ENCODE assay signal across 14 mouse cellular contexts in genomic region chr10:46016295-46016694, GRCm38 (mm10).
DNase-seq lines count a peak whose midpoint lies in the region; ATAC-seq and TF ChIP-seq lines count a peak whose summit lies in the region.
"Had no signal": no experiment of that assay in that cellular context is flagged by ENCODE, and none has a peak within 500 bp of the region (broad histone marks: within the 10 kb centered on the region; RNA-seq: fewer than 3 reads in every experiment).

No protein-coding gene starts in this region.

- no peak for TF ChIP-seq CTCF in hindbrain, postnatal 0 days (IDR thresholded peaks at IDR 0.05; ENCODE audit: low read depth)
- TF ChIP-seq CTCF in thymus, adult 2 months (IDR thresholded peaks at IDR 0.05; ENCODE audit: borderline replicate concordance, control insufficient read depth, extremely low read depth, insufficient read depth, low read length, poor library complexity), result no peak

- H3K4me2 ChIP-seq in hindbrain, embryonic 13.5 days, result no peak overlapping the region
- no peak overlapping the region for H3K4me2 ChIP-seq in hindbrain, embryonic 12.5 days (replicated peaks)
- H3K4me2 ChIP-seq in hindbrain, postnatal 0 days (ENCODE audit: low read depth, low read length), result no peak overlapping the region
- H3K4me2 ChIP-seq: liver, embryonic 13.5 days; stomach, embryonic 15.5 days had no signal

- no peaks in the 10 kb centered on the region for H3K36me3 ChIP-seq in hindbrain, embryonic 13.5 days
- H3K36me3 ChIP-seq in hindbrain, embryonic 12.5 days, result no peaks in the 10 kb centered on the region
- no peaks in the 10 kb centered on the region for H3K36me3 ChIP-seq in hindbrain, postnatal 0 days (ENCODE audit: insufficient read depth, low read length)
- H3K36me3 ChIP-seq in thymus, adult 2 months (ENCODE audit: control insufficient read depth, insufficient read depth, low read length), result no peaks in the 10 kb centered on the region
- H3K36me3 ChIP-seq: heart, embryonic 10.5 days; liver, embryonic 13.5 days; stomach, embryonic 15.5 days had no signal

- TF ChIP-seq POLR2A in thymus, adult 2 months (IDR thresholded peaks at IDR 0.05; ENCODE audit: control insufficient read depth, extremely low read depth, insufficient read depth, low read length, poor library complexity), result no peak

- peak; percentile 47; the same call in 1 of the 2 replicates for ATAC-seq in hindbrain, embryonic 13.5 days (ENCODE audit: low FRiP score)
- ATAC-seq in hindbrain, embryonic 12.5 days (ENCODE audit: low FRiP score), result no peak; the same call in 1 of the 2 replicates
- no peak for ATAC-seq in hindbrain, postnatal 0 days
- ATAC-seq: midbrain, embryonic 16.5 days; Patski had no signal

- peak overlapping the region; percentile 48; the same call in 1 of the 2 replicates for H3K27ac ChIP-seq in hindbrain, embryonic 13.5 days
- H3K27ac ChIP-seq in hindbrain, embryonic 12.5 days, result no peak overlapping the region
- no peak overlapping the region for H3K27ac ChIP-seq in hindbrain, postnatal 0 days
- no peak overlapping the region for H3K27ac ChIP-seq in thymus, adult 2 months (ENCODE audit: control insufficient read depth, insufficient read depth, low read length)
- H3K27ac ChIP-seq: heart, embryonic 10.5 days; liver, embryonic 13.5 days; stomach, embryonic 15.5 days had no signal

- H3K4me3 ChIP-seq in hindbrain, embryonic 13.5 days, result no peak overlapping the region
- H3K4me3 ChIP-seq in hindbrain, embryonic 12.5 days, result no peak overlapping the region
- no peak overlapping the region for H3K4me3 ChIP-seq in hindbrain, postnatal 0 days (ENCODE audit: low read length)
- no peak overlapping the region for H3K4me3 ChIP-seq in thymus, adult 2 months (ENCODE audit: control insufficient read depth, insufficient read depth, low read length)
- H3K4me3 ChIP-seq: heart, embryonic 10.5 days; liver, embryonic 13.5 days; stomach, embryonic 15.5 days had no signal

- 39% methylated on average over 5 of the region's 5 CpGs for WGBS in hindbrain, embryonic 13.5 days
- 61% methylated on average over 5 of the region's 5 CpGs for WGBS in hindbrain, embryonic 12.5 days
- 23% methylated on average over 5 of the region's 5 CpGs for WGBS in hindbrain, postnatal 0 days
- 79% methylated on average over 5 of the region's 5 CpGs for WGBS in thymus, adult 2 months

- H3K27me3 ChIP-seq in hindbrain, embryonic 13.5 days, result no peaks in the 10 kb centered on the region
- H3K27me3 ChIP-seq in hindbrain, embryonic 12.5 days, result no peaks in the 10 kb centered on the region
- H3K27me3 ChIP-seq in hindbrain, postnatal 0 days (ENCODE audit: insufficient read depth, low read length), result no peaks in the 10 kb centered on the region
- no peaks in the 10 kb centered on the region for H3K27me3 ChIP-seq in thymus, adult 2 months (ENCODE audit: control insufficient read depth, insufficient read depth, low read length)
- H3K27me3 ChIP-seq: liver, embryonic 13.5 days; stomach, embryonic 15.5 days had no signal

- DNase-seq in right cerebral cortex, adult 18-20 months, result peak; percentile 14
- DNase-seq in right cerebral cortex, postnatal 4 days, result no peak
- DNase-seq in hindbrain, postnatal 0 days (ENCODE audit: low spot score), result peak; percentile 78
- no peak for DNase-seq in ovary, adult 18-20 months (ENCODE audit: low spot score)
- no peak for DNase-seq in thymus, adult 2 months
- DNase-seq: kidney, adult 9 months; liver, embryonic 13.5 days; lung, postnatal 36 days had no signal

- no peak overlapping the region for H3K9ac ChIP-seq in hindbrain, embryonic 13.5 days
- no peak overlapping the region for H3K9ac ChIP-seq in hindbrain, embryonic 12.5 days
- H3K9ac ChIP-seq in hindbrain, postnatal 0 days (replicated peaks; ENCODE audit: low read length), result no peak overlapping the region
- H3K9ac ChIP-seq: liver, embryonic 13.5 days; stomach, embryonic 15.5 days had no signal

- 0 out of 2 replicates have a peak, but pooled peaks cover 6% of the 10 kb centered on the region for H3K4me1 ChIP-seq in hindbrain, embryonic 13.5 days (replicated peaks)
- no peaks in the 10 kb centered on the region; the same call in 1 of the 2 replicates for H3K4me1 ChIP-seq in hindbrain, embryonic 12.5 days
- no peaks in the 10 kb centered on the region for H3K4me1 ChIP-seq in hindbrain, postnatal 0 days (ENCODE audit: insufficient read depth, low read length)
- no peaks in the 10 kb centered on the region for H3K4me1 ChIP-seq in thymus, adult 2 months (replicated peaks; ENCODE audit: control insufficient read depth, insufficient read depth, low read length)
- H3K4me1 ChIP-seq: heart, embryonic 10.5 days; liver, embryonic 13.5 days; stomach, embryonic 15.5 days had no signal

- no peaks in the 10 kb centered on the region for H3K9me3 ChIP-seq in hindbrain, embryonic 13.5 days
- H3K9me3 ChIP-seq in hindbrain, embryonic 12.5 days (replicated peaks), result no peaks in the 10 kb centered on the region
- H3K9me3 ChIP-seq in hindbrain, postnatal 0 days (ENCODE audit: low read length), result no peaks in the 10 kb centered on the region
- H3K9me3 ChIP-seq: heart, embryonic 10.5 days; liver, embryonic 13.5 days; stomach, embryonic 15.5 days had no signal

Comparison
In these comparisons a context has a peak if more than half of its experiments do, and no peak if none do; other contexts are left out.
1. DNase-seq: peak in right cerebral cortex, adult 18-20 months (single experiment) and hindbrain, postnatal 0 days (single experiment); none in right cerebral cortex, postnatal 4 days (single experiment), ovary, adult 18-20 months (single experiment) and thymus, adult 2 months (single experiment).